Mouse (Mus musculus) testis, adult 2 months (tissue): ENCODE results near the gene Ovca2.

ENCODE experiments used
- CTCF ChIP-seq: fragments of 200-500 bp; IDR thresholded peaks from 2 replicates; pipeline ENCODE4 v1.5.1; 2012; ENCODE audit warnings: low read depth, mild to moderate bottlenecking, inconsistent platforms, low read length, moderate library complexity; ENCODE audit not compliant: control insufficient read depth, insufficient read depth, insufficient replicate concordance
- POLR2A ChIP-seq: fragments of 200-500 bp; IDR thresholded peaks from 2 replicates; pipeline ENCODE4 v1.6.1; 2012; ENCODE audit warnings: low read depth, mild to moderate bottlenecking, inconsistent platforms, low read length, moderate library complexity; ENCODE audit not compliant: control insufficient read depth

- TF ChIP-seq CTCF (no peak), POLR2A (no peak)
Measured at GRCm38 (mm10) chr11:75155985-75156384, 22.6 kb downstream of the Ovca2 start.
